Mouse (Mus musculus) stomach, embryonic 14.5 days (tissue): Measurements from ENCODE around the gene Ticam1. TPM values are rescaled to one million over a fixed set of nuclear protein-coding genes. Genes with fewer than 3 reads are reported as not detected.

Source experiments
- ATAC-seq: fragments of 200-750 bp; cut with Nextera tagmentation; 2 replicates; pipeline ENCODE4 v1.8.0; 2017; ENCODE audit warnings: low read depth, moderate TSS enrichment; ENCODE audit not compliant: insufficient number of reproducible peaks, insufficient read depth, low FRiP score
- H3K27ac ChIP-seq: fragments of 300-500 bp; sonication (generic); 2 replicates; pipeline ENCODE4 v1.5.1; 2014; ENCODE audit warnings: mild to moderate bottlenecking, low read length, moderate library complexity, mixed read lengths
- H3K27me3 ChIP-seq: fragments of 300-500 bp; sonication (generic); 2 replicates; pipeline ENCODE4 v1.6.1; 2014; ENCODE audit warnings: low read length, control low read depth, mixed read lengths; ENCODE audit not compliant: control insufficient read depth, insufficient read depth
- H3K36me3 ChIP-seq: fragments of 300-500 bp; sonication (generic); 2 replicates; pipeline ENCODE4 v1.6.1; 2014; ENCODE audit warnings: mild to moderate bottlenecking, control low read depth, low read length, moderate library complexity, mixed read lengths; ENCODE audit not compliant: control insufficient read depth, insufficient read depth
- H3K4me1 ChIP-seq: fragments of 300-500 bp; sonication (generic); 2 replicates; pipeline ENCODE4 v1.6.1; 2014; ENCODE audit warnings: low read length, control low read depth, mixed read lengths; ENCODE audit not compliant: control insufficient read depth, insufficient read depth
- H3K4me2 ChIP-seq: fragments of 300-500 bp; sonication (generic); replicated peaks from 2 replicates; pipeline ENCODE4 v1.6.1; 2014; ENCODE audit warnings: low read depth, low read length, control low read depth
- H3K4me3 ChIP-seq: fragments of 300-500 bp; sonication (generic); 2 replicates; pipeline ENCODE4 v1.5.1; 2014; ENCODE audit warnings: low read depth, low read length, control low read depth
- H3K9ac ChIP-seq: fragments of 300-500 bp; sonication (generic); replicated peaks from 2 replicates; pipeline ENCODE4 v1.6.1; 2014; ENCODE audit warnings: low read depth, mild to moderate bottlenecking, control low read depth, low read length, moderate library complexity, mixed read lengths
- H3K9me3 ChIP-seq: fragments of 300-500 bp; sonication (generic); 2 replicates; pipeline ENCODE4 v1.6.1; 2016; ENCODE audit warnings: low read depth, low read length, control low read depth; ENCODE audit not compliant: control insufficient read depth
- WGBS: fragments of 180-500 bp; shearing (Covaris S2); extraction: QIAGEN DNeasy Blood & Tissue Kit; methylation state at CpG from one replicate; pipeline ENCODE4 v1.1.7; 2014; 5-methylcytosine and 5-hydroxymethylcytosine counted together
- polyA plus RNA-seq: library from polyadenylated mRNA; unstranded; fragments of >200 nt; fragmentation: Nextera tagmentation; extraction: Ambion mirVana; gene quantifications from 2 replicates; pipeline ENCODE4 v1.2.1, GENCODE M21; 2014

Gene Ticam1
- polyA plus RNA-seq, 1 experiment from 2014 or later = 7.0 TPM

DNA sequence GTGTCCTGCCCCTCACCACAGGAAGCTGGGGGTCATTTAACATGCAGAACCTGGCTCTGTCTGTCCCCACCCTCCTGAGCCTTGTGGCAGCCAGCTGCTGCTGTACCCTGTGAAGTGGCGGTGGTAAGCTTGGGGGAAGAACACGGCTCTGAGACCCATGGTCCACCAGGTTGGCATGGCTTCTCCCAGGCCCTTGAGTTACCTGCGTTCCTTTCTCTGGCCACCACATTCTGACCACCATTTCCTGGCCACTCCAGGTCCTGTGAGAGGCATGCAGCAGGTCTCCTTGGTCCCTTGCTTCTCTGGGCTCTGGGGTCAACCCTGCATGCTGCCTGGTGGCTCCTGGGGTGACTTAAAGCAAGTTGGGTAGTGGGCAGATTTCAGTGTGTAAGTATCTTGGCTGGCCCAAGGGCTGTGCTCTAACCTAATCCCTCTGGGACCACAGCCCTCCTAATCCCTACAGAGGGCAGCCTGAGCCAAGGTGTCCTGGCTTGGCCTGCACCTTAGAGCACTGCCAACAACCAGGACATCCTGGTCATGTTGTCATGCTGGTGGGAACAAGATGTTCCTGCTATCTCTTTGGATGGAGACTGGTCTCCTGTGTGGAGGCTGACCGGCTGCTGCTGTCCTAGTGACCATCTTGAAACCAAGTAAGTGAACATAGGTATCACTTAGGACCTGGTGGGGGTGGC is 16.1 kb upstream of the Ticam1 start, which contains the start of gene Plin3:
TSS of gene Plin3 (minus strand) at position 343 of the 692 bp plus-strand sequence.
- Histone ChIP-seq H3K27me3 (no peaks in the 10 kb centered on the region), H3K4me2 (no peak within 1 kb of the TSS), H3K4me1 (peaks cover 23% of the 10 kb centered on the region), H3K27ac (peak within 1 kb of the TSS; percentile 98; the same call in 1 of the 2 replicates), H3K4me3 (no peak within 1 kb of the TSS), H3K9ac (no peak within 1 kb of the TSS), H3K36me3 (no peaks in the 10 kb centered on the region), H3K9me3 (no peaks in the 10 kb centered on the region)
- no peak for ATAC-seq
- WGBS = 88% methylated on average over 4 of the region's 4 CpGs

DNA sequence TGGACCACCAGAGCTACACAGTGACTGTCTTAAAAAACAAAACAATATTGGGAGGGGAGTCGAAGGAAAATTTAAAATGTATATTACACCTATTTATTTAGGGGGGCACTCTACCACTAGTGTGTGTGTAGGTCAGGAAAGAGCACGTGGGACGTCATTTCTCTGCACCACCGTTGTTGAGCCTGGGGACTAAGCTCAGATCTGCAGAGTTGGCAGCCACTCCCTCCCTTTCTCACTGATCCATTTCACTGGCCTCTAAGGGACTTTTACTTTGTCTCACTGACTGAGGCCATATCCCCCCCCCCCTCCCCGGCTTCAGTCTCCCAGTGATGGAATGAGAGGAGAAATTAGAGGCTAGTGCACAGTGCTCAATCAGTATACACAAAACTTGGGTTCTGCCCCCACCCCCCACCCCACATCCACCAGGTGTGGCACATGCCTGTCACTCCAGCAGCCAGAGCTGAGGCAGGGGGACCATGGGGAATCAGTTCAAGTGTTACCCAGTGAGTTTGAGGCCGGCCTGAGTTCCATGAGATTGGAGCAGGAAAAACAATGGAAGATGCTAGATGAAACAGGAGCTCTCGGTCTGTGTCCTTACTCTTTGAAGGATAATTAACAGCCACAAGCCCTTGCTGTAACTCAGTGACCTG is 15.4 kb upstream of the Ticam1 start:
- Histone ChIP-seq H3K4me3 (no peak overlapping the region), H3K4me2 (no peak overlapping the region; the same call in 1 of the 2 replicates), H3K27ac (peak overlapping the region; percentile 98; the same call in 1 of the 2 replicates), H3K4me1 (peaks cover 24% of the 10 kb centered on the region), H3K9me3 (no peaks in the 10 kb centered on the region), H3K27me3 (no peaks in the 10 kb centered on the region), H3K36me3 (0 out of 2 replicates have a peak, but pooled peaks cover 2% of the 10 kb centered on the region), H3K9ac (no peak overlapping the region)
- 79% methylated on average over 7 of the region's 7 CpGs for WGBS
- ATAC-seq = no peak

DNA sequence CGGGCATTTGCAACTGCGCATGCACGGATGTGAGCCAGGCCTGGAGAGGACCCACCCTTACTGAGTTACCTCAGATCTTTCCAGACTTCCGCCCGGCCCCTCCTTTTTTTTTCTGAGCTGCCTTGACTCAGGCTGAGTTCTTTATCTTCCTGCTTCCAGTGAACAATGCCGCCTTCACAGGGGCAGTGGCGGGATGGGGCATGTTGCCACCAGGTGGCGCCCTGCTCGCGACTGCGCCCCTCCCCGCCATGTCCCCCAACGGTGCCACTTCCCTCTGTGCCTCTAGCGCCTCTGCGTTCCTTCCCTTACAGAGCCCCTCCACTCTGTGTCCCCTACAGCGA is 14.6 kb upstream of the Ticam1 start:
- peaks cover 24% of the 10 kb centered on the region for H3K4me1 ChIP-seq
- H3K9me3 ChIP-seq = no peaks in the 10 kb centered on the region
- H3K4me2 ChIP-seq = peak overlapping the region; percentile 78
- H3K27ac ChIP-seq = peak overlapping the region; percentile 98
- peak overlapping the region; percentile 51; the same call in 1 of the 2 replicates for H3K4me3 ChIP-seq
- WGBS = under 1% methylated on average over 16 of the region's 16 CpGs
- no peaks in the 10 kb centered on the region for H3K27me3 ChIP-seq
- peaks cover 6% of the 10 kb centered on the region; the same call in 1 of the 2 replicates for H3K36me3 ChIP-seq
- H3K9ac ChIP-seq = peak overlapping the region; percentile 30; the same call in 1 of the 2 replicates
- peak; percentile 83 for ATAC-seq

DNA sequence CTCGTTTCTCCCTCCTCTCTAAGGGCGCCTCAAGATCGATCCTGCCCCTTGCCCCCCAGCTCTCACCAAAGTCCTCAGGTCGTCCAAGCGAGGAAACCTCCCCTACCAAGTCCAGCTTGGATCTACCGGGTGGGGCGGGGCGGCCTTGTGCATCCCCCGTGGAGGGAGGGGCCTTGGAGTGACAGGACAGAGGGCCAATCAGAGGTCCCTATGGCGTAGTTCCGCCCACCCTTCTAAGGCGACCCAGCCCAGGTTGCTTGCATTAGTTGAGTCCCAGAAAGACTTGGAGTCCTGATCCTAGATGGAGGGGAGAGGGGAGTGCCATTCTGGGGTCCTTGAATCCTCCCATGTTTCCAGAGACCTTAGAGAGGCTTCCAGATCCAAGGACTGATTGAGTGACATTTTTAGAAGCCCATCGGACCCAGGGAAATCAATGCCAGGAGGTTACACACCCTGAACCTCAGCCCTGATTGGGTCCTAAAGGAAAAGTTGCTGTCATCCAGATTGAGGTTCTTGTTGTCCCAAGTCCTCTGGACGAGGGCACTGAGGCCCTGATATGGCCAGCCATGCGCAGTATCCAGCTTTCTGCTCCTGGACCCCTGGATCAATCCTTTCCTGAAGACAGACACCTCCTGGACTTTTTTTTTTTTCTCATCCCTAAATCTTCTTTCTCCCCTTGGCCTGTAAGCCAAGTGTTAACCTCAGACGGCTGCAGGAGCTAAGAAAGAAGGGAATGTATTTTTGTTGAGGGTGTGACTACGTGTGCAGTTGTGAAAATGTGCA is 14.0 kb upstream of the Ticam1 start:
- peak; percentile 91 for ATAC-seq
- Histone ChIP-seq H3K9ac (peak overlapping the region; percentile 47), H3K4me3 (peak overlapping the region; percentile 51), H3K27ac (peak overlapping the region; percentile 98), H3K9me3 (no peaks in the 10 kb centered on the region), H3K4me2 (peak overlapping the region; percentile 78), H3K27me3 (no peaks in the 10 kb centered on the region), H3K4me1 (peaks cover 24% of the 10 kb centered on the region), H3K36me3 (peaks cover 11% of the 10 kb centered on the region)
- 4% methylated on average over 17 of the region's 17 CpGs for WGBS

DNA sequence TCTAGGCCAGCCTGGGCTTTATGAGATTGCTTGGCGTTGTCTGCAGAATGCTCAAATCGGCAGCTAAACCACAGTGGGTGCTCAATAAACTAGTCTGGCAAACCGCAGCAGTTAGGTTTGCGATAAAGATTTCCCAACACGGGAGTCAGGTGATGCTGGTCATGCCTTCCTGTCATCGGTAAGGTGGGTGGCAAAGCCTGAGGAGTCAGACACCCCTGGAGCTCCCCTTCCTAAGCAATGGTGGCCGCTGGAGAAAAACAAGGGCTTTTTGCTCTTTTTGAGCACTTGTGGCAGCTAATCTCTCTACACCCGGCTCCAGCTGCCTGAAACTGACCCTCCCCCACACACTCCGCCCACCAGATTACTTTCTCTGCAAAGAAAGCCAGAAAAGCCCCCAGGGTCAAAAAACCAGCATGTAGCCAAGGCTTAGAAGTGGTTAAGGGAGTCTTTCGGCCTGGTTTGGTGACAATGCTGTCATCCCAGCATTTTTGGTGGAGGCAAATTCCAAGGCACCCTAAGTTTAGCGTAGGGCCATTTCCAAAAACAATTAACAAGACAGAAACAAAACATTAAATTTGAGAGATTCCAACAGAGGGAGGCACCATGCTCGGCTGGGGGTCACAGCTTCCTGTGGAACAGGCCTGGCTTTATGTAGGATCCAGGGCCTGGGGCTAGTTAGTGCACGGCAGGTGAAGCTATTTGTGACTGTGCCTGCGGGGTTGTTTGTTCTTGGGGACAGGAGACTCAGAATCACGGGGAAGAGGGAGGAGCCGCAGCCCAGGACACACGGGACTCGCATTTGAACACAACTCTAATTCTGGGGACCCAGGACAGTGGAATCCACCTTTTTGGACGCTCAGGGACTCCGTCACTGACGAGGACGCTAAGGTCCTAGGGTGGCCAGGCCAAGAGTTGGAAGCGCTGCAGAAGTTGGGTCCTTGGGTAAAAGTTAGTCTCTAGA is 13.1 kb upstream of the Ticam1 start:
- 3% methylated on average over 23 of the region's 23 CpGs for WGBS
- Histone ChIP-seq H3K27me3 (no peaks in the 10 kb centered on the region), H3K4me2 (peak overlapping the region; percentile 78), H3K4me1 (peaks cover 24% of the 10 kb centered on the region), H3K27ac (peak overlapping the region; percentile 98), H3K4me3 (peak overlapping the region; percentile 51), H3K36me3 (peaks cover 21% of the 10 kb centered on the region), H3K9me3 (no peaks in the 10 kb centered on the region), H3K9ac (peak overlapping the region; percentile 47)
- 0 out of 2 replicates have a peak, but pooled peaks have one; percentile 6 for ATAC-seq

DNA sequence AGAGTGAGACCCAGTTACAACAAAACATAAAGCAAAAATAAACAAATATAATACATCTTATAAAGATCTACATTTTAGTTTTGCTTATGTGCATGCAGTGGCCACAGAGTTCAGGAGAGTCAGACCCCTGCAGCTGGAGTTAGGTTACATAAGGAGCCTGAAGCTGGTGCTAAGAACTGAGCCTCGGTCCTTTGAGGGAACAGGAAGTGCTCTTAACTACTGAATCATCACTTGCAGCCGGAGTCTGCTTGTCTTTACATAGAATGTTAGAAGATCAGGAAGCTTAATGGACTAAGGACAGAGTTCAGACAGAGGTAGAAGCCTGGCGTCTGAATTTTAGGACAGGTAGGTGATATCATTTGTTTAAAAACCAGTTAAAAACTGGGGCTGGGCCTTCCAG is 12.3 kb upstream of the Ticam1 start:
- Histone ChIP-seq H3K9me3 (no peaks in the 10 kb centered on the region), H3K4me3 (peak overlapping the region; percentile 51), H3K36me3 (peaks cover 28% of the 10 kb centered on the region), H3K4me1 (peaks cover 24% of the 10 kb centered on the region), H3K27ac (peak overlapping the region; percentile 98), H3K9ac (peak overlapping the region; percentile 47; the same call in 1 of the 2 replicates), H3K4me2 (peak overlapping the region; percentile 78), H3K27me3 (no peaks in the 10 kb centered on the region)
- 20% methylated on average over 3 of the region's 3 CpGs for WGBS
- no peak for ATAC-seq

DNA sequence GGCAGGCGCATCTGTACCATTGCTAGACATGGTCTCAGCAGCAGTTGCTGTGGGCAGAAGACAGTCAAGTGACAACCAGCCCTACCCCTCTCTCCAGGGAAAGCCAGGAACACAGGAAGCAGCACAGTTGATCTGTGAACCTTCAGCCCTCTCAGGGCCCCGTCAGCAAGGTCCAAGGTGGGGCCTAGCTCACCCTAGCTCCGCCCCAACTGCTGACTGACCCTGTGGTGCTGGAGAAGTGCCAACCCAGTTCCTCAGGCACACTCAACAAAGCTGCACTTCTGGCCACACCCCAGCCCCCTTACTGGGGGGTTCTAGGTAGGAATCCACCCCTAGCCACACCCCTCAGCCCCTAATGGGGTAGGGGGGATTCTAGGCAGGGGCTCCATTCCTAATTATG is 11.2 kb upstream of the Ticam1 start:
- peak overlapping the region; percentile 66; the same call in 1 of the 2 replicates for H3K27ac ChIP-seq
- no peak overlapping the region for H3K9ac ChIP-seq
- 47% methylated on average over 3 of the region's 3 CpGs for WGBS
- no peak for ATAC-seq
- no peaks in the 10 kb centered on the region for H3K9me3 ChIP-seq
- no peak overlapping the region for H3K4me3 ChIP-seq
- peak overlapping the region; percentile 0; the same call in 1 of the 2 replicates for H3K4me2 ChIP-seq
- peaks cover 24% of the 10 kb centered on the region for H3K4me1 ChIP-seq
- peaks cover 29% of the 10 kb centered on the region for H3K36me3 ChIP-seq
- no peaks in the 10 kb centered on the region for H3K27me3 ChIP-seq
